Mouse (Mus musculus): Measurements from ENCODE around the gene Lyrm4.

GRCm38 (mm10) chr13:35937991-35938390, 179.3 kb downstream of the Lyrm4 start:
- TF ChIP-seq POLR2A (IDR thresholded peaks at IDR 0.05; ENCODE audit: low read depth, low read length), result no peak
- no peak for TF ChIP-seq JUND (conservative IDR thresholded peaks at IDR 0.05; ENCODE audit: low read depth, low read length)
- TF ChIP-seq CTCF (conservative IDR thresholded peaks at IDR 0.05 in 1 of 2, IDR thresholded peaks at IDR 0.05 in 1 of 2; ENCODE audit: low read depth in 2 of 2, low read length in 2 of 2), result no peak
- TF ChIP-seq USF1 (IDR thresholded peaks at IDR 0.05; ENCODE audit: low read depth, low read length), result no peak
- no peak for TF ChIP-seq ZKSCAN1 (IDR thresholded peaks at IDR 0.05; ENCODE audit: borderline replicate concordance, low read depth, low read length)
- no peak for TF ChIP-seq MAFK (IDR thresholded peaks at IDR 0.05; ENCODE audit: insufficient replicate concordance, low read length)
- no peak for TF ChIP-seq ZMIZ1 (IDR thresholded peaks at IDR 0.05; ENCODE audit: low read depth, low read length)
- no peak for TF ChIP-seq ETS1 (conservative IDR thresholded peaks at IDR 0.05; ENCODE audit: low read depth, low read length)
- TF ChIP-seq E2F4 (IDR thresholded peaks at IDR 0.05; ENCODE audit: insufficient replicate concordance, low read depth, low read length), result no peak
- TF ChIP-seq EP300 (IDR thresholded peaks at IDR 0.05; ENCODE audit: low read length), result no peak
